Mouse (Mus musculus) liver, adult 10 weeks (tissue): ENCODE results near the gene Pter. TPM values are rescaled to one million over a fixed set of nuclear protein-coding genes. Genes with fewer than 3 reads are reported as not detected.

Source experiments
- polyA plus RNA-seq: library from polyadenylated mRNA; stranded (reverse); fragments of 350-450 nt; fragmentation: Illumina TruSeq; extraction: RNeasy Lipid Tissue Mini Kit (QIAGEN cat#74804); gene quantifications from one replicate; pipeline ENCODE4 v1.2.3, GENCODE M21; 2014; ENCODE audit warnings: low read depth, low replicate concordance

Gene Pter
- polyA plus RNA-seq = 204 TPM

DNA sequence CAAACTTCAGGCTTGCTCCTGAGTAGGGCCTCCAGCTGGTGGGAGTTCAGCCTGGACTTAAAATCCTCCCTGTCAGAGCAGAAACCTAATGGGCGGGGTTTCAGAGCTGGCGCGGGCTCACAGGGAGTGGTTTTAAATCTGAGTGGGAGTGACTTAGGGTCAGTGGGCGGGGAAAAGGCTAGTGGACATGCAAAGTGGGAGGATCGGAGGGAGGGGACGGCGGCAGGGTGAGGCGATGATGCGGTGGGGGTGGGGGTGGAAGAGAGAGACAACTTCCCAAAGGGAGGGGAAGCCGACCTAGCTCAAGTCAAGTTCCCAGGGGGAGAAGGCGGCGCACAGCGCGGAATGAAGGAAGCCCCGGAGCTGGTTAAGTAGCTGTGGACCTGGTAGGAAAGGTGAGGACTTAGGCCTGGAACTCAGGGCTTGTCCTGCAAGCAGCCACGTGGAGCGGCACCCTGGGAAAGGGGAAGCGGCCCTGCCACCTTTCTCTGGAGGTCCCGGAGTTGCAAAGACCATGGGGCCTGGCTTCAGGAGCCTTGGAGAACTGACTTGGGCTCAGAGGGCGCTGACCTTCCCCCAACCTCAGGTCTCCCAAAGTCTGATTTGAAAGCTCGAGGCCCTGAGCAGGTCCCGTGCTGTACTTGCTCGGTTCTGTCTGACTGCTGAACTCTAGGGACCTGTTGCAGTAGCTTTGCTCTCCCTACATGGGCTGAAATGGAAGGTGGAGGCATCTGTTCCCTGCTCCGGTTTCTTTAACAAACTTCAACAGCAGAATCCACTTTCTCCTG, at the start of gene Pter:
Gene Pter (plus strand): TSS at position 238 of the 788 bp plus-strand sequence.

DNA sequence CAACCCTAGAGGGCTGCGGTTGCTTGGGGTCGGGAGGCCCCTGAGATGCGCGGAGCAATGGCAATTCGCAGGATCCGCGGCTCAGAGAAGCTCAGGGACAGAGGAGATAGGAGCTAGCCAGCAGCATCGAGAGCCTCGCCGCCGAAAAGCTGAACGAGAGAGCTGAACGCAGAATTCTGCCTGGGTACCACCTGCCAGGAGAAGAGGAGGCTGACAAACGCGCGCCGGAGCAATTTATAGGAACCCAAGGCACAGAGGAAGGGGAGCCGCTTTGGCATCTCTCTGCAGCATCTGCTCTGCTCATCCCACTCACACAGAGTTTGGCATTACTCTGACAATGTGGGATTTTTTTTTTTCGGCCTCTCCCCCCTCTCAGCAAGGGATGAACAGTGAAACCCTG, 87.6 kb downstream of the Pter start, which contains the start of gene C1ql3:
Gene C1ql3 (minus strand): TSS at position 335 of the 400 bp plus-strand sequence.

Other genes with a start within 250 kb of the Pter start
- 0.13 TPM for gene C1ql3, start 87.8 kb downstream of the Pter start, polyA plus RNA-seq